Mouse (Mus musculus) midbrain, embryonic 16.5 days (tissue): ENCODE measurements around the gene Sppl2b. TPM values are rescaled to one million over a fixed set of nuclear protein-coding genes. Genes with fewer than 3 reads are reported as not detected.

ENCODE experiments used
- ATAC-seq: fragments of 200-750 bp; cut with Nextera tagmentation; 2 replicates; pipeline ENCODE4 v1.8.0; 2017; ENCODE audit warnings: moderate TSS enrichment
- H3K27ac ChIP-seq: fragments of 300-500 bp; sonication (generic); 2 replicates; pipeline ENCODE4 v1.5.1; 2014; ENCODE audit warnings: mild to moderate bottlenecking, low read length, mixed read lengths
- H3K27me3 ChIP-seq: fragments of 300-500 bp; sonication (generic); 2 replicates; pipeline ENCODE4 v1.6.1; 2014; ENCODE audit warnings: low read depth, low read length, mixed read lengths; ENCODE audit not compliant: control insufficient read depth, insufficient read depth
- H3K36me3 ChIP-seq: fragments of 300-500 bp; sonication (generic); 2 replicates; pipeline ENCODE4 v1.6.1; 2014; ENCODE audit warnings: mild to moderate bottlenecking, low read length, moderate library complexity, mixed read lengths; ENCODE audit not compliant: control insufficient read depth, insufficient read depth
- H3K4me1 ChIP-seq: fragments of 300-500 bp; sonication (generic); 2 replicates; pipeline ENCODE4 v1.6.1; 2014; ENCODE audit warnings: mild to moderate bottlenecking, low read length, mixed read lengths; ENCODE audit not compliant: control insufficient read depth, insufficient read depth
- H3K4me2 ChIP-seq: fragments of 300-500 bp; sonication (generic); 2 replicates; pipeline ENCODE4 v1.6.1; 2014; ENCODE audit warnings: mild to moderate bottlenecking, low read length, mixed read lengths
- H3K4me3 ChIP-seq: fragments of 300-500 bp; sonication (generic); 2 replicates; pipeline ENCODE4 v1.5.1; 2014; ENCODE audit warnings: low read depth, mild to moderate bottlenecking, low read length, moderate library complexity, mixed read lengths
- H3K9ac ChIP-seq: fragments of 300-500 bp; sonication (generic); 2 replicates; pipeline ENCODE4 v1.6.1; 2014; ENCODE audit warnings: low read depth, low read length, mixed read lengths
- H3K9me3 ChIP-seq: fragments of 300-500 bp; sonication (generic); replicated peaks from 2 replicates; pipeline ENCODE4 v1.6.1; 2014; ENCODE audit warnings: mild to moderate bottlenecking, low read length, mixed read lengths; ENCODE audit not compliant: control insufficient read depth, poor library complexity, severe bottlenecking
- WGBS: fragments of 180-500 bp; shearing (Covaris S2); extraction: QIAGEN DNeasy Blood & Tissue Kit; methylation state at CpG from one replicate; pipeline ENCODE4 v1.1.7; 2014; 5-methylcytosine and 5-hydroxymethylcytosine counted together
- polyA plus RNA-seq: library from polyadenylated mRNA; unstranded; fragments of >200 nt; fragmentation: Nextera tagmentation; extraction: Ambion mirVana; gene quantifications from 2 replicates; pipeline ENCODE4 v1.2.1, GENCODE M21; 2015

The Sppl2b gene
- polyA plus RNA-seq, 1 experiment from 2014 or later: 84.1 TPM

- H3K4me1 ChIP-seq: peaks cover 32% of the 10 kb centered on the region
- 71% methylated on average over 3 of the region's 3 CpGs for WGBS
- no peaks in the 10 kb centered on the region for H3K9me3 ChIP-seq
- peak overlapping the region; percentile 91 for H3K4me2 ChIP-seq
- H3K27me3 ChIP-seq: no peaks in the 10 kb centered on the region
- peak overlapping the region; percentile 96 for H3K9ac ChIP-seq
- no peak overlapping the region for H3K27ac ChIP-seq
- no peak for ATAC-seq
- peak overlapping the region; percentile 75; the same call in 1 of the 2 replicates for H3K4me3 ChIP-seq
- H3K36me3 ChIP-seq: peaks cover 12% of the 10 kb centered on the region
These were observed 1.2 kb downstream of the Sppl2b start for GRCm38 (mm10) chr10:80856267-80856666.

- peak overlapping the region; percentile 91; the same call in 1 of the 2 replicates for H3K4me2 ChIP-seq
- peaks cover 5% of the 10 kb centered on the region for H3K36me3 ChIP-seq
- H3K9ac ChIP-seq: peak overlapping the region; percentile 35
- no peaks in the 10 kb centered on the region for H3K9me3 ChIP-seq
- H3K27me3 ChIP-seq: no peaks in the 10 kb centered on the region
- no peak overlapping the region for H3K4me3 ChIP-seq
- no peak for ATAC-seq
- H3K27ac ChIP-seq: no peak overlapping the region
- H3K4me1 ChIP-seq: peaks cover 32% of the 10 kb centered on the region
- 86% methylated on average over 5 of the region's 5 CpGs for WGBS
These were observed 1.8 kb downstream of the Sppl2b start for GRCm38 (mm10) chr10:80856908-80857307.

- ATAC-seq: no peak
- H3K4me2 ChIP-seq: peak overlapping the region; percentile 9; the same call in 1 of the 2 replicates
These were observed 2.3 kb downstream of the Sppl2b start for GRCm38 (mm10) chr10:80857386-80857785.

GRCm38 (mm10) chr10:80857848-80858247 lies 2.8 kb downstream of the Sppl2b start:
- H3K9me3 ChIP-seq: no peaks in the 10 kb centered on the region
- no peak overlapping the region for H3K27ac ChIP-seq
- H3K27me3 ChIP-seq: no peaks in the 10 kb centered on the region
- no peak overlapping the region for H3K4me3 ChIP-seq
- H3K9ac ChIP-seq: peak overlapping the region; percentile 50; the same call in 1 of the 2 replicates
- H3K36me3 ChIP-seq: peaks cover 9% of the 10 kb centered on the region; the same call in 1 of the 2 replicates
- H3K4me2 ChIP-seq: peak overlapping the region; percentile 9; the same call in 1 of the 2 replicates
- ATAC-seq: no peak
- H3K4me1 ChIP-seq: peaks cover 32% of the 10 kb centered on the region
- WGBS: 59% methylated on average over 3 of the region's 3 CpGs

More at GRCm38 (mm10) chr10:80857386-80857785, 2.3 kb downstream of the Sppl2b start:
- WGBS: 34% methylated on average over 8 of the region's 8 CpGs
- Histone ChIP-seq H3K4me3 (no peak overlapping the region), H3K27ac (no peak overlapping the region), H3K9me3 (no peaks in the 10 kb centered on the region), H3K9ac (peak overlapping the region; percentile 50; the same call in 1 of the 2 replicates), H3K4me1 (peaks cover 32% of the 10 kb centered on the region), H3K27me3 (no peaks in the 10 kb centered on the region), H3K36me3 (peaks cover 4% of the 10 kb centered on the region; the same call in 1 of the 2 replicates)

GRCm38 (mm10) chr10:80858350-80858935 lies 3.4 kb downstream of the Sppl2b start:
- 88% methylated on average over 7 of the region's 7 CpGs for WGBS
- Histone ChIP-seq H3K9me3 (no peaks in the 10 kb centered on the region), H3K4me2 (no peak overlapping the region), H3K27ac (no peak overlapping the region), H3K27me3 (no peaks in the 10 kb centered on the region), H3K9ac (no peak overlapping the region), H3K4me1 (peaks cover 31% of the 10 kb centered on the region), H3K4me3 (no peak overlapping the region), H3K36me3 (peaks cover 14% of the 10 kb centered on the region; the same call in 1 of the 2 replicates)
- ATAC-seq: no peak

- Histone ChIP-seq H3K4me1 (peaks cover 3% of the 10 kb centered on the region), H3K36me3 (peaks cover 39% of the 10 kb centered on the region), H3K4me2 (no peak overlapping the region), H3K27ac (no peak overlapping the region), H3K27me3 (no peaks in the 10 kb centered on the region), H3K4me3 (no peak overlapping the region), H3K9me3 (no peaks in the 10 kb centered on the region), H3K9ac (no peak overlapping the region)
- no peak for ATAC-seq
- WGBS: 95% methylated on average over 5 of the region's 5 CpGs
These were observed 7.2 kb downstream of the Sppl2b start for GRCm38 (mm10) chr10:80862305-80862704.

- Histone ChIP-seq H3K4me2 (no peak overlapping the region), H3K27me3 (no peaks in the 10 kb centered on the region), H3K9me3 (no peaks in the 10 kb centered on the region), H3K4me3 (no peak overlapping the region), H3K9ac (no peak overlapping the region), H3K36me3 (peaks cover 42% of the 10 kb centered on the region), H3K4me1 (no peaks in the 10 kb centered on the region), H3K27ac (no peak overlapping the region)
- 84% methylated on average over 16 of the region's 16 CpGs for WGBS
- no peak for ATAC-seq
These were observed 9.4 kb downstream of the Sppl2b start for GRCm38 (mm10) chr10:80864446-80864845.

GRCm38 (mm10) chr10:80870993-80871392 lies 15.9 kb downstream of the Sppl2b start:
- Histone ChIP-seq H3K27me3 (no peaks in the 10 kb centered on the region; the same call in 1 of the 2 replicates), H3K36me3 (peaks cover 8% of the 10 kb centered on the region), H3K4me2 (no peak overlapping the region), H3K9ac (no peak overlapping the region), H3K9me3 (no peaks in the 10 kb centered on the region), H3K4me3 (no peak overlapping the region), H3K4me1 (no peaks in the 10 kb centered on the region), H3K27ac (no peak overlapping the region)
- 86% methylated on average over 2 of the region's 6 CpGs for WGBS
- ATAC-seq: no peak

- no peaks in the 10 kb centered on the region; the same call in 1 of the 2 replicates for H3K27me3 ChIP-seq
- peaks cover 7% of the 10 kb centered on the region for H3K36me3 ChIP-seq
- no peak within 1 kb of the TSS for H3K9ac ChIP-seq
- 34% methylated on average over 9 of the region's 9 CpGs for WGBS
- H3K4me1 ChIP-seq: no peaks in the 10 kb centered on the region
- no peak within 1 kb of the TSS for H3K4me3 ChIP-seq
- H3K9me3 ChIP-seq: no peaks in the 10 kb centered on the region
- no peak within 1 kb of the TSS for H3K27ac ChIP-seq
- ATAC-seq: no peak
- no peak within 1 kb of the TSS for H3K4me2 ChIP-seq
These were observed 16.5 kb downstream of the Sppl2b start, which contains the start of gene Tmprss9 for GRCm38 (mm10) chr10:80871581-80871980. Gene Tmprss9, plus strand, starts transcription at chr10:80871848.
